Mouse (Mus musculus) liver, embryonic 14.5 days (tissue): ENCODE results near the gene Fkbp2.
A peak's percentile ranks its signal among the peaks of the same experiment; 100 is the strongest.

Source experiments
- CTCF ChIP-seq: IDR thresholded peaks from 2 replicates; pipeline ENCODE4 v1.5.1; 2016; ENCODE audit warnings: antibody characterized with exemption, low read depth, control low read depth
- EP300 ChIP-seq: IDR thresholded peaks from 2 replicates; pipeline ENCODE4 v1.6.1; 2016; ENCODE audit warnings: antibody characterized with exemption, low read depth

DNA sequence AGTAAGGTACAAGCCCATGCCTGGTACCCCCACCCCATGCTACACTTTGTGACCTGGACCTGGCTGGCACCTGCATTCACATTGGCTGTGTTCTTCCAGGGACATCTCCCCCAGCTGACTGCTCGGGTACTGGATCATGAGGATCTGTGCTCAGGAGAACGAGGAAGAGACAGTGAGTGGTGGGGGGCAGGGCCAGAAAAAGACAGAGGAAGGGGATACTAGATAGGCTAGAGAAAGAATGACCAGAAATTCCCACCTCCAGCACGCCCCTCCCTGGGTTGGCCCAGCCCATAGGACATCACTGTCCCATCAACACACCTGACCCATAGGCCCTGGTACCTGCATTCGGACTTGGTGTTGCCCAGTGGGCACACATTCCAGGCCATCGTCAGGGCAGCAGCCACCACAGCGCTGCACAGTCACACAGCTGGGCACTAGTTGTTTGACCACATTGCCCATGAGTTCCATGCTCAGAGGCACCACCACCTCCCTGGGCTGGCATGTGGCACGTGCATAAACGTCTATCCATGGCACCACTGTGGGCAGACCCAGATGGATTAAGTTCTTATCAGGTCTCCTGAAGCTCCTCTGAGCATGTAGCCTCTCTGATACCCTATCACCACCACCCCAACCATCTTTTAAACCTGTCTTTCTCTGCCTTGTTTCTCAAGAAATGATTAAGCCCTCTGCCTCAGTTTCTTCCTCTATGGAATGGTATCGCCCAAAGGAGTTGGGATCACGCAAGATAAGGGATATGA, 5.8 kb upstream of the Fkbp2 start:
- no peak for TF ChIP-seq CTCF
- peak; percentile 79 for TF ChIP-seq EP300
